Comparison of ENCODE assay signal across 13 mouse cellular contexts in the genomic region with DNA sequence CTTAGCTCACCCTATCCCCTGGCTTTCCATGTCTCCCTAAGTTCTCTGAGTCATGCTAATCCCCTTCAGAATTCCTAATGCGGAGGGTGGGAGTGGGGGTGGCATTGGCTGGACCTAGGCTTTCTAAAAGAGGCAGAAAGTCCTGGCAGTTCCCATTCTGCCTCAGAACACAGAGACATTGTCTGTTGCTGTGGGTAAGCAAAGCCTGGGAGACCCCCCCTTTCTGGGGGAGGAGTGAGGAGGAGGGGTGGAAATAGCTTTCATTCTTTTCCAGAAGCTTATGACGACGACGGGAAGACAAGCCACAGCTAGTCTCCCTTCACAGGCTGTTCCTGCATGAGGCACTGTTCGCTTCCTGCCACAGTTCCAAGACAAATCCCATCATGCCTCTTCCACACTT.
A peak's percentile ranks its signal among the peaks of the same experiment; 100 is the strongest.
DNase-seq lines count a peak whose midpoint lies in the region; ATAC-seq and TF ChIP-seq lines count a peak whose summit lies in the region.
"Had no signal": no experiment of that assay in that cellular context is flagged by ENCODE, and none has a peak within 500 bp of the region (broad histone marks: within the 10 kb centered on the region; RNA-seq: fewer than 3 reads in every experiment).

No protein-coding gene starts in this region.

- H3K36me3 ChIP-seq in forebrain, postnatal 0 days (ENCODE audit: insufficient read depth), result no peaks in the 10 kb centered on the region
- H3K36me3 ChIP-seq in forebrain, embryonic 12.5 days (replicated peaks), result no peaks in the 10 kb centered on the region
- no peaks in the 10 kb centered on the region for H3K36me3 ChIP-seq in stomach, embryonic 16.5 days (ENCODE audit: control insufficient read depth, insufficient read depth, low read length)
- H3K36me3 ChIP-seq: kidney, embryonic 15.5 days had no signal

- no peak overlapping the region for H3K9ac ChIP-seq in forebrain, postnatal 0 days
- no peak overlapping the region for H3K9ac ChIP-seq in forebrain, embryonic 12.5 days
- no peak overlapping the region for H3K9ac ChIP-seq in stomach, embryonic 16.5 days (ENCODE audit: low read length)
- H3K9ac ChIP-seq: forebrain, embryonic 13.5 days; kidney, embryonic 15.5 days; liver, postnatal 0 days had no signal

- no peak overlapping the region for H3K4me2 ChIP-seq in forebrain, postnatal 0 days (ENCODE audit: low read depth)
- H3K4me2 ChIP-seq in forebrain, embryonic 12.5 days, result no peak overlapping the region
- no peak overlapping the region for H3K4me2 ChIP-seq in stomach, embryonic 16.5 days (ENCODE audit: low read depth, low read length)
- H3K4me2 ChIP-seq: forebrain, embryonic 13.5 days; kidney, embryonic 15.5 days had no signal

- DNase-seq in forebrain, postnatal 0 days, result no peak
- peak in 1 of 2 experiments; percentile 21 for DNase-seq in layer of hippocampus, adult 2 months (ENCODE audit: low spot score in 2 of 2)
- DNase-seq in layer of hippocampus, postnatal 25 days (ENCODE audit: extremely low spot score in 1 of 2, low spot score in 1 of 2), result no peak
- DNase-seq in right cerebral cortex, adult 18-20 months, result peak; percentile 7
- no peak for DNase-seq in right cerebral cortex, postnatal 4 days
- no peak for DNase-seq in urinary bladder, postnatal 4 days (ENCODE audit: low spot score in 2 of 2)
- DNase-seq: embryo, embryonic 11 days; liver, postnatal 0 days; right cerebral cortex, postnatal 14 days had no signal

- H3K27me3 ChIP-seq in forebrain, postnatal 0 days (ENCODE audit: insufficient read depth, low read length), result no peaks in the 10 kb centered on the region; the same call in 1 of the 2 replicates
- H3K27me3 ChIP-seq in forebrain, embryonic 12.5 days, result no peaks in the 10 kb centered on the region
- no peaks in the 10 kb centered on the region for H3K27me3 ChIP-seq in stomach, embryonic 16.5 days (ENCODE audit: control insufficient read depth, insufficient read depth, low read length)
- H3K27me3 ChIP-seq: forebrain, embryonic 13.5 days; kidney, embryonic 15.5 days had no signal

- TF ChIP-seq CTCF in forebrain, postnatal 0 days (IDR thresholded peaks at IDR 0.05; ENCODE audit: low read depth), result no peak
- TF ChIP-seq CTCF in layer of hippocampus, adult 2 months (conservative IDR thresholded peaks at IDR 0.05), result no peak

- no peak overlapping the region for H3K4me3 ChIP-seq in forebrain, postnatal 0 days (ENCODE audit: low read depth, low read length)
- no peak overlapping the region for H3K4me3 ChIP-seq in forebrain, embryonic 12.5 days (replicated peaks)
- H3K4me3 ChIP-seq in layer of hippocampus, adult 2 months, result no peak overlapping the region
- no peak overlapping the region for H3K4me3 ChIP-seq in stomach, embryonic 16.5 days (replicated peaks; ENCODE audit: low read length)
- H3K4me3 ChIP-seq: forebrain, embryonic 13.5 days; kidney, embryonic 15.5 days had no signal

- WGBS in forebrain, postnatal 0 days, result 32% methylated on average over 5 of the region's 5 CpGs
- 45% methylated on average over 5 of the region's 5 CpGs for WGBS in forebrain, embryonic 12.5 days
- 42% methylated on average over 5 of the region's 5 CpGs for WGBS in stomach, embryonic 16.5 days

- H3K9me3 ChIP-seq in forebrain, postnatal 0 days (ENCODE audit: low read length), result no peaks in the 10 kb centered on the region
- no peaks in the 10 kb centered on the region for H3K9me3 ChIP-seq in forebrain, embryonic 12.5 days
- H3K9me3 ChIP-seq in stomach, embryonic 16.5 days (replicated peaks; ENCODE audit: control insufficient read depth, low read length), result peaks cover 7% of the 10 kb centered on the region; the same call in 1 of the 2 replicates
- H3K9me3 ChIP-seq: kidney, embryonic 15.5 days had no signal

- H3K27ac ChIP-seq in forebrain, postnatal 0 days (ENCODE audit: low read depth, low read length), result no peak overlapping the region
- no peak overlapping the region for H3K27ac ChIP-seq in forebrain, embryonic 12.5 days
- H3K27ac ChIP-seq in layer of hippocampus, adult 2 months, result 0 out of 2 replicates have a peak overlapping the region, but pooled peaks have one; percentile 36
- H3K27ac ChIP-seq in stomach, embryonic 16.5 days (ENCODE audit: low read length), result no peak overlapping the region
- H3K27ac ChIP-seq: forebrain, embryonic 13.5 days; kidney, embryonic 15.5 days had no signal

- no peaks in the 10 kb centered on the region for H3K4me1 ChIP-seq in forebrain, postnatal 0 days (ENCODE audit: insufficient read depth)
- H3K4me1 ChIP-seq in forebrain, embryonic 12.5 days, result peaks cover 9% of the 10 kb centered on the region
- H3K4me1 ChIP-seq in stomach, embryonic 16.5 days (ENCODE audit: control insufficient read depth, insufficient read depth, low read length), result no peaks in the 10 kb centered on the region

- peak; percentile 74 for ATAC-seq in forebrain, postnatal 0 days
- ATAC-seq in forebrain, embryonic 12.5 days (ENCODE audit: low FRiP score), result no peak
- peak; percentile 37; the same call in 1 of the 2 replicates for ATAC-seq in stomach, embryonic 16.5 days (ENCODE audit: insufficient read depth, low FRiP score)
- ATAC-seq: forebrain, embryonic 13.5 days; liver, postnatal 0 days had no signal
